Mouse (Mus musculus) NIH3T3 (cell line): ENCODE measurements at regions not wholly inside any gene's neighbourhood (a gene's known extent, or its start where the extent isn't known, plus 50 kb on each side); places are given as distances from the start of the nearest gene placed in this dataset.

Source experiments
- DNase-seq: peaks from one replicate; pipeline ENCODE4 v3.0.0-alpha.2; 2012; ENCODE audit warnings: low read depth

DNA sequence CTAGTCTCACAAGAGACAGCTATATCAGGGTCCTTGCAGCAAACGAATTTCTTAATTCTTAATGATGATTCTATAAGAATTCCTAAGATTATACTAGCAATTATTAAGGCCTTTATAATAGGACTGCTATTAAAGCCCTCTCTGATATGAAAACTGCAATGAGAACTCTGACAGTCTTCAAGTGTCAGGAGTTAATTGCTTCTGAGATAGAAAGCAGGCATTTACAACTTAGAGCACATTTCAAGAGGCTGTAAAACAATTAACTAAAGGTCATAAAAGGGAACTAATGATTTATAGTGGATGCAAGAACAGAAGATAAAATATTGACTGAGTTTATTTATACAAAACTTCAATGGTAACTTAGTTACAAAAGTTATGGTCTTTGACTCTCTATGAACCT, 84.9 kb upstream of the Phlpp1 start:
- no peak for DNase-seq

DNA sequence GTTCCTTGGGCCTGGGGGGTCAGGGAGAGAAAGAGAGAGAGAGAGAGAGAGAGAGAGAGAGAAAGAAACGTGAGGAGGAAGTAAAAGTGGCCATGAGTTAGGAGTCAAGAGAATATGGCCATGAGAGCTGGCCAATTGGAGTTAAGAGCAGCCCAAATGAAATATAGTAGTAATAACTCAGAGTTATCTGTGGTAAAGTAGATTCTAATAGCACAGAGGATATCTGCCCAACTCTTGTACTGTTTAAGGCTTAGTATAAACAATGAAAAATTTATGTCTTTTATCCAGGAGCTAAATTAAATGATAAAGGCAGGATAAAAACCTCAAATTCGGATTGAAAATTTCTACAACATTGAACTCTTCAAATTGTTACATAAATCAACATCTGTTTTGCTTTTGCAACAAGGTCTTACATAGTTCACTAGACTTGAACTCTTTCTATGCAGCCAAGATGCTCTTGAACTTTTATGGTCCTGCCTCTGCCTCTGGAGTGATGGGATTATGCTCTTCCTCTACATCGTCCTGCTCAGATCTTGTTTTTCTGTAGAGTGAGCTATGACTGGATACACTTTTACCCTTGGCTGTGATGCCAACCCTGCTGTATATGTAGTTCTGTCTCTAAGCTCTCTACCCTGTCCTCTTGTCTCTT, 78.5 kb upstream of the Phlpp1 start:
- no peak for DNase-seq

DNA sequence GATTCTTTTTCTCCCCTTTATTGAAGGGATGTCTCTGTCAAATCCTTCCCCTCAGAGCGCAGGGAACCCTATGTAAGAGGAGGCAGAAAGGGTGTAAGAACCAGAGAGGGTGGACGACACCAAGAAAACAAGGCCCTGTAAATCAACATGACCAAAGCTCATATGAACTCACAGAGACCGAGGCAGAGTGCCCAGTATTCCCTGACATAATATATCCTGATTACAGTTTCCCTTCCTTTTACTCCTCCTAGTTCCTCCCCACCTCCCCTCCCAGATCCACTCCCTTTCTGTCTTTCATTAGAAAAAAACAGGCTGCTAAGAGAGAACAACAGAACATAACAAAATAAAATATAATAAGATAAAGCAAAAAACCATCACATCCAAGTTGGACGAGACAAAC, 77.7 kb upstream of the Phlpp1 start:
- DNase-seq = no peak

DNA sequence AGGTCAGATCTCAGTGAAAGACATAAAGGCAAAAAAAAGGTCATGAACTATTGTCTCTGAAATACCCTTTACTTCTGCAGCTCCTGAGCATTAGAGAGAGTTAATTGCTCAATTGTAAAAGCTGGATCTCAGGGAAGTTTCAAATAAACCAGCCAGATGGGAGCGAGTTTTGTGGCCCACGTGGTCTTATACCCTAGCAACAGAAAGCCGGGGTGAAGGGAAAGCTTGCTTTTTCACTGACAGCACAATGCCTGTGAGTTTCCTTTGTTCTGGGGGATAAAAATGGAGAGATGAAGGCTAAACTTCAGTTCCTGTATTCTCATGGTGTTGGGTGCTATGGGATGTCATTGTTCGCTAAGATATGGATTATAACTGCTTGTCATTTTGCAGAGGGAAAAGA, 75.2 kb upstream of the Phlpp1 start:
- DNase-seq = no peak

DNA sequence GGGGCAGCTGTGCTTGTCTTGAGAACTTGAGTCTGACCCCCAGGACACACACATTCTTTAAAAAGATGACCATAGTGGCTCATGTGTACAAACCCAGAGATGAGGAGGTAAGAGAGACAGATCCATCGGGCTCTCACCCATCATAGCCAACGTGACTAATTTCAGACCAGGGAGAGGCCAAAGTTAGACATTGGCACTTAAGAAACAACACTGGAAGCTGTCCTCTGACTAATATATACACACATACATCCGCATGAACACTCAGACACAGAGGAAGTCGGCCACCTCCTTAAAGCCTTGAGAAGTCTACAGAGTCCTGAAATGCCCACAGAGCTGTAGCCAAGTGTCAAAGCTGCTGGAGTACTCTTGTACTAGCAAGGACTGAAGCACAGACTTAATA, 74.4 kb upstream of the Phlpp1 start:
- DNase-seq = no peak

DNA sequence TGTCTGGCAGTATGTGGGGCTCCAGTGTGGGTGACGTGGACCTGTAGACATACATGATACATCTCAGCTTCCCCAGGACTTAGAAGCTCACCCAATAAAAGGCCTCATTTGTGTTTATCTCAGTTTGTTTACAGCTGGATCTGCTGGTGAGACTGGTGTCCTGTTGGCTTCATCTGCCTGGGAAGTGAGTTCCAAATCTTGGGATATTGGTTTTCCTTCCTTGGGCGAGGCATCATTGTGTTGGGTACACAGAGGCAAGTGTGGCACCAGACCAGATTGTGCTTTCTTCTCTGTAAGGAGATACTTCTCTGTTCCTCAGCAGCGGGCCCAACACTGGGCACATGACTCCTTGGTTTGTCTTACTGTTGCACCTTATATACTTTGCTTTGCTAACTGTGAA, 70.9 kb upstream of the Phlpp1 start:
- no peak for DNase-seq

DNA sequence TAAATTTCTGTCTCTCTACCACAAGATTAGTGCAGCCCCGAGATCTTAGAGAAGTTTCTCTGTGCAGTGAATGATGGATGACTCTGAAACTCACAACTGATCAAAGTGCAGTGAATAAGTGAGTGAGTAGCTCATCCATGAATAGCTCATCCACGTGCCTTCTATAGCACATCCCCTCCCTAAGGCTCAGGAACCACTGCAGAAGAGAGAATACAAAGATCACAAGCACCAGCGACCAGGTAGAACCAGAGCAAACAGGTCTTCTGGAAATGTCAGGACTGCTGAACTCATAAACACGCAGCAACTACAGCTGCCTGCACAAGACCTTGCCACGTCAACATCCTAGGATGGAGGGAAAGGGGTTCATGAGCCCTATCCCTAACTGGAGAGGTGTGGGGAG, 69.0 kb upstream of the Phlpp1 start:
- no peak for DNase-seq

DNA sequence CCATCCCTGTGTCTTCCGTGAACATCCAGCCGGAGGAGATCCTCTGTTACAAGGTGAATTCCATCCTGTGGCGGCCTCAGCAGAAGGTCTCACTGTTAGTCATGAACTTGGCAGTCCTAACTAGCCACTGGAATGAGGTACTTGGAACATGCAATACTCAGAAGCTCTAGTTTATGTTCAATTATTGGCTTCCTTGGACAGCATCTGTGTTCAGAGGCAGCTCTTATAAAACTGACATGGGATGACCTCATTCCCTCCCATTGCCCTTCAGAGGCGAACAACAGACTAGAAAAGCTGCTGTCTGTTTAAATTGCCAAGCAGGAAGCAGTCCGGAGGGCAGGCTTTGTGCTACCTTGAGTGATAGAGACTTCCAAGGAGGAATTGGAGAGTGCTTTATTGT, 62.5 kb upstream of the Phlpp1 start:
- DNase-seq = peak; percentile 62
